Mouse (Mus musculus) liver, embryonic 13.5 days (tissue): Measurements from ENCODE around the gene Nfkbid. TPM values are rescaled to one million over a fixed set of nuclear protein-coding genes. Genes with fewer than 3 reads are reported as not detected.

Experiments used
- ATAC-seq: fragments of 200-750 bp; cut with Nextera tagmentation; 2 replicates; pipeline ENCODE4 v1.8.0; 2017; ENCODE audit warnings: low read depth, mild to moderate bottlenecking, moderate number of reproducible peaks, moderate library complexity
- DNase-seq: peaks from one replicate; pipeline ENCODE4 v3.0.0; 2022
- H3K27ac ChIP-seq: fragments of 300-500 bp; sonication (generic); 2 replicates; pipeline ENCODE4 v1.5.1; 2015; ENCODE audit warnings: moderate library complexity, mild to moderate bottlenecking, inconsistent platforms
- H3K27me3 ChIP-seq: fragments of 300-500 bp; sonication (generic); 2 replicates; pipeline ENCODE4 v1.6.1; 2015; ENCODE audit warnings: mild to moderate bottlenecking, inconsistent platforms
- H3K36me3 ChIP-seq: fragments of 300-500 bp; sonication (generic); 2 replicates; pipeline ENCODE4 v1.6.1; 2015; ENCODE audit warnings: mild to moderate bottlenecking, inconsistent platforms
- H3K4me1 ChIP-seq: fragments of 300-500 bp; sonication (generic); replicated peaks from 2 replicates; pipeline ENCODE4 v1.6.1; 2015; ENCODE audit warnings: inconsistent platforms
- H3K4me2 ChIP-seq: fragments of 300-500 bp; sonication (generic); 2 replicates; pipeline ENCODE4 v1.6.1; 2015; ENCODE audit warnings: inconsistent platforms, mild to moderate bottlenecking, moderate library complexity
- H3K4me3 ChIP-seq: fragments of 300-500 bp; sonication (generic); replicated peaks from 2 replicates; pipeline ENCODE4 v1.5.1; 2015; ENCODE audit warnings: mild to moderate bottlenecking, inconsistent platforms
- H3K9ac ChIP-seq: fragments of 300-500 bp; sonication (generic); 2 replicates; pipeline ENCODE4 v1.6.1; 2015; ENCODE audit warnings: mild to moderate bottlenecking, inconsistent platforms
- H3K9me3 ChIP-seq: fragments of 300-500 bp; sonication (generic); replicated peaks from 2 replicates; pipeline ENCODE4 v1.6.1; 2016; ENCODE audit warnings: inconsistent platforms
- WGBS: fragments of 180-500 bp; shearing (Covaris S2); methylation state at CpG from one replicate; pipeline ENCODE4 v1.1.7; 2015; ENCODE audit not compliant: insufficient replicate concordance; 5-methylcytosine and 5-hydroxymethylcytosine counted together
- polyA plus RNA-seq: library from polyadenylated mRNA; unstranded; fragments of >200 nt; fragmentation: Nextera tagmentation; extraction: Ambion mirVana; gene quantifications from 2 replicates; pipeline ENCODE4 v1.2.1, GENCODE M21; 2015

Nfkbid gene
- polyA plus RNA-seq, 1 experiment from 2014 or later = 1.2 TPM

DNA sequence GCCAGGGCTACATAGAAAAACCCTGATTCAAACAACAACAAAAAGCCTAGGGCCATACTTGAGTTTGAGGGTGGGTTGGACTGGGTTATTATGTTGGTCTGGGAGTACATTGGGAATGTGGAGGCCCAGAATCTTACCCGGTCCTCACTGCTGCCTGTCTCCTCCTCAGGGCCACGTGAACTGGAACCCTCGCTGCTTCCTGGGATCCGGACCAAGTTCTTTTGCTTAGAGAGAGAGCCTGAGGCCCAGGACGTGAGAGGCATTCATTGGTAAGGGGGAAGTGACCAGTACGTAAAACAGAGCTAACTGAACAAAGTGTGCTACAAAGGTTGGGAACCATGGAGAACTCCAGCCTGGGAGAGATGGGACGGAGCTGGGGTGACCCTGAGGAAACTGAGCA lies 28.7 kb downstream of the Nfkbid start:
- Histone ChIP-seq H3K36me3 (no peaks in the 10 kb centered on the region), H3K9me3 (peaks cover 4% of the 10 kb centered on the region; the same call in 1 of the 2 replicates), H3K27ac (no peak overlapping the region), H3K4me1 (peaks cover 16% of the 10 kb centered on the region), H3K4me2 (no peak overlapping the region), H3K27me3 (peaks cover 42% of the 10 kb centered on the region), H3K9ac (no peak overlapping the region), H3K4me3 (no peak overlapping the region)
- DNase-seq (no peak), ATAC-seq (no peak)
- 60% methylated on average over 7 of the region's 7 CpGs for WGBS

DNA sequence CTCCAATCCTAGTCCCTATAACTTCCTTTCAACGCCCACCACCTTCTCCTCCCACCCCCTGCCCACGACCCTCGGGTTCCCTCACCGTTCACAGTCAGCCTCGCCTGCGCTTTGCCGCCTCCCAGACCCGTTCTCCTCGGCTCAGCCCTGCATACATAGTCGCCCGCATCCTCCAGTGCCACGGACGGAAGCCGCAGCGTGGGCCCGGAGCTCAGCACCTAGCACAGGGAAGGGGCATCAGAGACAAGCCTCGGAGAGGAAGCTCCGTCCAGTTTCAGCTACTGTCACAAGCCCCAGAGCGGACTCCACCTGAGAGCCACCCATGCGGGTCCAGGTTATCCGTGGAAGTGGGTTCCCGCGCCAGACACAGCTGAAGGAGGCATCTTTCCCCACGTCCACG lies 31.8 kb downstream of the Nfkbid start:
- no peak overlapping the region for H3K27ac ChIP-seq
- H3K4me2 ChIP-seq = no peak overlapping the region; the same call in 1 of the 2 replicates
- H3K27me3 ChIP-seq = peaks cover 60% of the 10 kb centered on the region
- peak overlapping the region; percentile 21; the same call in 1 of the 2 replicates for H3K4me3 ChIP-seq
- no peak overlapping the region for H3K9ac ChIP-seq
- peaks cover 19% of the 10 kb centered on the region for H3K4me1 ChIP-seq
- DNase-seq = no peak
- no peak for ATAC-seq
- H3K36me3 ChIP-seq = no peaks in the 10 kb centered on the region
- no peaks in the 10 kb centered on the region for H3K9me3 ChIP-seq
- 18% methylated on average over 25 of the region's 25 CpGs for WGBS

DNA sequence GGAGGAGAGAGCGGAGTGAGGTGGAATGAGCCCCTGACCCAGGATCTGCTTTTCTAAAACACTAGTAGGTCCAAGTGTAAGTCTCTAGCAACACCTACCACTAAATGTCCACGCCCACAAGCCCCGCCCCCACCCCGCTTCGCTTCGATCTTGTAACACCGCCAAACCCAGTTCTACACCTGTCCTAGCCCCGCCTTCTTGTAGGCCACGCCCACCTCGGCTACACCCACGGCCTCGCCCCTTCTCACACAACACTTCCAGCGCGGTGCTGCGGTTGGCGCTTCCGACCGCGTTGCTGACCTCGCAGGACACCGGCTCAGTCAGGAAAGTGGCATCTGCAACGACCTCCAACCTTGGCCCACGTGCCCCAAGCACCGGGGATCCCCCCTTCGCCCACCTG lies 32.2 kb downstream of the Nfkbid start:
- Histone ChIP-seq H3K36me3 (no peaks in the 10 kb centered on the region), H3K9ac (no peak overlapping the region)
- peak; percentile 27 for DNase-seq

DNA sequence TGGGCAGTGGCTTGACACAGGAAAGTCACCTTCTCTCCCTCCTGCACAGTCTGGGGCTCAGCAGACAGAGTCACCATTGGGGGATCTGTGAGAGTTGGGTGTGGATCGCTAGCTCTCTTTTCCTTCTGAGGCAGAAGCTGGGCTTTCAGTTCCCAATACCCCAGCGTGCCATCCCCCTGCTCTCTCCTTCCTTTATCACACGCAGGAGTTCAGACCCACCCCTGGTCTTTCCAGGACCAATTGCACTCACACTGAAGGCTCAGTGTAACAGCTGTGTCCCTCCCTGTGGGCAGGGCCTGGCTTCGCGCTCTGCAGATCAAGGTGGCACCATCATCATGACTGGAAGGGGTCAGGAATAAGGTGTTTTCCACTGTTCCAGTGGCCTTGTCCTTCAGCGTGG lies 32.7 kb downstream of the Nfkbid start:
- 0 out of 2 replicates have a peak, but pooled peaks have one; percentile 26 for ATAC-seq
- no peak overlapping the region for H3K27ac ChIP-seq
- no peaks in the 10 kb centered on the region for H3K36me3 ChIP-seq
- WGBS = 10% methylated on average over 6 of the region's 6 CpGs
- peaks cover 19% of the 10 kb centered on the region for H3K4me1 ChIP-seq
- peaks cover 70% of the 10 kb centered on the region for H3K27me3 ChIP-seq
- peak overlapping the region; percentile 21; the same call in 1 of the 2 replicates for H3K4me3 ChIP-seq
- DNase-seq = no peak
- peak overlapping the region; percentile 43 for H3K4me2 ChIP-seq
- H3K9me3 ChIP-seq = no peaks in the 10 kb centered on the region
- no peak overlapping the region for H3K9ac ChIP-seq

More for the DNA sequence above, 32.2 kb downstream of the Nfkbid start:
- H3K9me3 ChIP-seq = no peaks in the 10 kb centered on the region
- peak overlapping the region; percentile 43 for H3K4me2 ChIP-seq
- no peak overlapping the region for H3K27ac ChIP-seq
- peaks cover 65% of the 10 kb centered on the region for H3K27me3 ChIP-seq
- peaks cover 19% of the 10 kb centered on the region for H3K4me1 ChIP-seq
- peak overlapping the region; percentile 21; the same call in 1 of the 2 replicates for H3K4me3 ChIP-seq
- 2% methylated on average over 25 of the region's 25 CpGs for WGBS
- peak; percentile 50; the same call in 1 of the 2 replicates for ATAC-seq

DNA sequence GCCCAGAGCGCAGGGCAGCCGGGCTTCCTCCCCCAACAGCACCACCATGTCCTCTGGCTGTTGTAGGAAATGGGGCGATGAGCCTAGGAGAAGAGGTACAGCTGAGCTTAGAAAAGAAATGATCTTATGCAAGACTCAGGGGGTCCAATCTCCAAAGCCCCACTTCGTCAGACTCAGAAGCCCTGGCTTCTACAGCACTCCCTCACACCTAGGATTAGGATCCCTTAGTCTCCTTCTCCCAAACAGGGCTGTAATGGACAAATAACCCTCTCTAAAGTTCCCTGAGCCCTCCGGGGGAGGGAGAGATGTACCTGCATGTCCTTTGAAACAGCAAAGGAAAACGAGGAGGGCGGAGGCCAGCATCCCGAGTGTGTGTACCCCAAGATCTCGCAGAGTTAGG lies 35.0 kb downstream of the Nfkbid start:
- no peak overlapping the region for H3K4me3 ChIP-seq
- ATAC-seq (no peak), DNase-seq (no peak)
- H3K9ac ChIP-seq = no peak overlapping the region
- H3K9me3 ChIP-seq = no peaks in the 10 kb centered on the region
- WGBS = 3% methylated on average over 9 of the region's 9 CpGs
- no peak overlapping the region for H3K27ac ChIP-seq
- H3K4me2 ChIP-seq = no peak overlapping the region
- peaks cover 19% of the 10 kb centered on the region for H3K4me1 ChIP-seq
- no peaks in the 10 kb centered on the region for H3K36me3 ChIP-seq
- peaks cover 92% of the 10 kb centered on the region for H3K27me3 ChIP-seq

DNA sequence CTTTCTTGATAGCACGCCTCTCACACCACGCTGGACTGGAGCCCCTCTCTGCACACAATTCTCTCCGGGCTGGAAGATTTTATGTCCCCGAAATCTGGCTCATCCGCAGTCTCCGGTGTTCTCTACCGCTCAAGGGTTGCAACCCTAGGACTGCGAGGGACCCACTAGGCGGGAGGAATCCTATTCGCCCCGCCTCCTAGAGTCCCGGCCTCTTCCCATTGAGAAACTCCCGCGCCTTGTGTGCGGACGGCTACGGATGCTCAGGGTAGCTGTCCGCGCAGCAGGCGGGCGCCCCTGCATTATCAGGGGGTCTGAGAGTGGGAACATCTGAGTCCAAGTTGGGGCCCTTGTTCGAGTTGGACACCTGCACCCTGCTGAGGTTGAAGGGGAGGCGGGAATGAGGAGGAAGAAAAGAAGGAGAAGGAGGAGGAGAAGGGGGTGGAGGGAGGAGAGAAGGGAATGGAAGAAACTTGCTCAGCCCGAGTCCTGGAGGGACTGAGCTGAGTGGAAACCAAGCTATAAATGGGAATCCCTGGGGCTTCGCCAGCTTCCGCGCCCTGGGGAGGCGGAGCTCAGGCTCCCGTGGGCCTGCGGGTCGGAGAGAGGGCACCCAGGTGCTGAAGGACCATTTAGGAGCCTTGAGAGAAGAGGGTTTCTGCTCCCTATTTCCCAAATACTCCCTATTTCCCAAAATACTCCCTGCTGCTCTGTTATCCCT lies 35.5 kb downstream of the Nfkbid start:
- no peak for ATAC-seq
- no peaks in the 10 kb centered on the region for H3K9me3 ChIP-seq
- no peak overlapping the region for H3K4me3 ChIP-seq
- WGBS = 4% methylated on average over 31 of the region's 31 CpGs
- H3K27ac ChIP-seq = no peak overlapping the region
- H3K9ac ChIP-seq = no peak overlapping the region
- H3K4me2 ChIP-seq = no peak overlapping the region
- no peak for DNase-seq
- H3K4me1 ChIP-seq = peaks cover 19% of the 10 kb centered on the region
- no peaks in the 10 kb centered on the region for H3K36me3 ChIP-seq
- peaks cover 93% of the 10 kb centered on the region for H3K27me3 ChIP-seq

DNA sequence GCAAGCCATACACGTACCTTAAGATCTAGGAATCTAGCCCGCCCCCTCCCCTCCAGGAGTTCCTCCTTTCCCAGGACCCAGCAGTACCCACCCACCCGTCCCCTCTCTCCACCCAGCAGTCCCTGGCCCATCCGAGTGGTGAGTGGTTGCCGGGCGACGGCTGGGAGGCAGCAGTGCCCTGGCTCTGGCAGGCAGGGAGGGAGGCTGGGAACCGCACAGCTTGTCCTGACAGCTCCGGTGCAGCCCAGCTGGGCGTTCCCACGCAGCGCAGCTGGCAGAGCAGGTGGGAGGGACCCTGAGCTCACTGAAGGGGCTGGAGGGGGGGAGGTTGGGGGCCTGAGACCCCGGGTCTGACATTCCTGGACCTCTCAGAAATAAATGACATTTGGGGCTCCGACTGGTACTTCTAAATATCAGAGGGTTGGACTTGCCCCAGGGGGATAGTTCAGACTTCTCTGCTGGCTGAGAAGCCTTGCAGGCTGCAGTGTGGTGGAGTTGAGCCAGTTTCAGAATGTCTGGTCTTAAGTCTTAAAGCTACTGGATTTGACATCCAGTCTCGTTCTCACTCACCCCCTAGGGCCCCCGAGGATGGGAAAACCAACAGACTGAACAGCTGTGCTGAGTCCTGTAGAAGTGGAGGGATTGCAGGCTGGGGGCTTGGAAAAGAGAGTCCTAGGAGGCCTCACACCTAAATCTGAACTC lies 36.2 kb downstream of the Nfkbid start, which contains the start of the genes Kirrel2 and Nphs1:
Gene Kirrel2, minus strand, starts transcription at position 62 of the 702 bp plus-strand sequence.
Gene Nphs1, plus strand, starts transcription at position 687 of the 702 bp plus-strand sequence.
- ATAC-seq (no peak), DNase-seq (no peak)
- Histone ChIP-seq H3K4me1 (peaks cover 19% of the 10 kb centered on the region), H3K36me3 (no peaks in the 10 kb centered on the region), H3K27me3 (peaks cover 94% of the 10 kb centered on the region), H3K4me2 (no peak within 1 kb of the TSS), H3K27ac (no peak within 1 kb of the TSS), H3K9me3 (no peaks in the 10 kb centered on the region), H3K9ac (no peak within 1 kb of the TSS), H3K4me3 (no peak within 1 kb of the TSS)
- 7% methylated on average over 16 of the region's 16 CpGs for WGBS

DNA sequence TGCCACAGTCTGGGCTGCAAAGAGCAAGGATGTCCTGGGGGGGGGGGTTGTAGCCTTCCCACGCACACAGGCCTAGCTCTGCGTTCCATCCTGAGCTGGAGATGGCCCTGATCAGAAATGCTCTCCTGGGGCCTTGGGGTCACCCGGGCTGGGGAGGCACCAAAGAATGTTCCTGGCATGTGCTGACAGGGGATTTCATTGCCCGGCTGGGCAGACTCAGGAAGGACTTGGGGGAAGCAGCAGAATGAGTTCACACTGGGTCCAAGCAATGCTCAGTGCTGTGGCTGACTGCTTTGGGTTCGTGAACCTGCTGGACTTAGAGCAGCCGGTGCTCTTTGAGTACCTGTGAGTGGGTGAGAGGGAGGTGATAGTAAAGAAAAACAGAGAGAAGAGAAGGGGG lies 38.0 kb downstream of the Nfkbid start:
- no peaks in the 10 kb centered on the region for H3K36me3 ChIP-seq
- 36% methylated on average over 6 of the region's 6 CpGs for WGBS
- H3K27me3 ChIP-seq = peaks cover 94% of the 10 kb centered on the region
- no peak overlapping the region for H3K9ac ChIP-seq
- H3K4me2 ChIP-seq = no peak overlapping the region
- no peak overlapping the region for H3K4me3 ChIP-seq
- H3K27ac ChIP-seq = no peak overlapping the region
- no peak for ATAC-seq
- no peaks in the 10 kb centered on the region for H3K9me3 ChIP-seq
- no peak for DNase-seq
- H3K4me1 ChIP-seq = peaks cover 7% of the 10 kb centered on the region; the same call in 1 of the 2 replicates

DNA sequence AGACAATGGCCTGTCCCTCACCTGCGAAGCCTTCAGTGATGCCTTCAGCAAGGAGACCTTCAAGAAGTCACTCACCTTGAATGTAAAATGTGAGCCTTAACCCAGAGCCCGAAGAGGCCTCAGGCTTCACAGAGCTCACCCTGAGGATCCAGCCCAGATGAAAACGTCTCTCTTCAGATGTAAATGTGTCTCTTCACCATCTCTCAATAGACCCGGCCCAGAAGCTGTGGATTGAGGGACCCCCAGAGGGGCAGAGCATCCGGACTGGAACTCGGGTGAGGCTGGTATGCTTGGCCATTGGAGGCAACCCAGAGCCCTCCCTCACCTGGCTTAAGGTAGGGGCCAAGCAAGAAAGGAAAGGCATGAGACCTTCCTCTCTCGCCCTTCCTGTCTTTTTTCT lies 42.0 kb downstream of the Nfkbid start:
- Histone ChIP-seq H3K9me3 (no peaks in the 10 kb centered on the region), H3K4me1 (no peaks in the 10 kb centered on the region; the same call in 1 of the 2 replicates), H3K4me3 (no peak overlapping the region), H3K27me3 (peaks cover 91% of the 10 kb centered on the region), H3K27ac (no peak overlapping the region), H3K4me2 (no peak overlapping the region), H3K36me3 (no peaks in the 10 kb centered on the region), H3K9ac (no peak overlapping the region)
- no peak for DNase-seq
- WGBS = 21% methylated on average over 7 of the region's 7 CpGs
- ATAC-seq = no peak

DNA sequence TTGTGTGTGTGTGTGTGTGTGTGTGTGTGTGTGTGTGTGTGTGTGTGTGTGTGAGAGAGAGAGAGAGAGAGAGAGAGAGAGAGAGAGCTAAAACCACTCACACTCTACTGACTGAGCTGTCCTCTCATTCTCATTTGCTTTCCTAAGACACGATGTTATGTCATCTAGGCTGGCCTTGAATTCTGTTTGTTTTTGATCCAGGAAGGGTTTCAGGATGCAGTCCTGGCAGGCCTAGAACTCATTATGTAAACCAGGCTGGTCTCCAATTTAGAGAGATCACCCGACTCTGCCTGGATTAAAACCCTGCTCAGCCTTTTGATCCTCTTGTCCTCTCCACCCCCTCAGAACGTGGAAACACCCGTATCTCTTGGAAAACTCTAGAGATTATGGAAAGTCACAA lies 42.5 kb downstream of the Nfkbid start:
- 27% methylated on average over 4 of the region's 4 CpGs for WGBS
- ATAC-seq = no peak
- H3K9me3 ChIP-seq = no peaks in the 10 kb centered on the region

DNA sequence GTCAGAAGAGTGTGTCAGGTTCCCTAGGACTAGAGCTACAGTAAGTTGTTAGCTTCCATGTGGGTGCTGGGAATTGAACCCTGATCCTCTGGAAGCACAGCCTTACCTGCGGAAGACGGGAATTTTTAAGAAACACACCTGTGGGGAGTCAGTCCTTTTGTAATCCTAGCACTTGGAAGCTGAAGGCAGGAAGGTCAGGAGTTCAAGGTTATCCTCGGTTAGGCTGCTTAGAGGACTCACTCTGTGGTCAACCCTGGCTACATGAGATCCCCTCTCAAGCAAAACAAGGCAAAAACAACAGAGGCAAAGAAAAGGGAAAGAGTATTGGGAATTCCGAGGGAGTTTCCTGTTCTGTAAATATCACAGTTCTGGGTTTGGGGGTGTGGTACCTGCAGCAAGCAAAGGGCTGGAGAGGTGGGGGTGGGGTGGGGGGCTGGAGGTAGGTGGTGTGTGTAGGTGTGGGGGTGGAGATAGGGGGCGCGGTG lies 43.3 kb downstream of the Nfkbid start:
- Histone ChIP-seq H3K4me3 (no peak overlapping the region), H3K27me3 (peaks cover 78% of the 10 kb centered on the region), H3K9ac (no peak overlapping the region), H3K9me3 (no peaks in the 10 kb centered on the region), H3K4me1 (no peaks in the 10 kb centered on the region; the same call in 1 of the 2 replicates), H3K36me3 (no peaks in the 10 kb centered on the region), H3K4me2 (no peak overlapping the region), H3K27ac (no peak overlapping the region)
- 15% methylated on average over 6 of the region's 6 CpGs for WGBS
- ATAC-seq (no peak), DNase-seq (no peak)

More for the DNA sequence above, 42.5 kb downstream of the Nfkbid start:
- Histone ChIP-seq H3K4me1 (no peaks in the 10 kb centered on the region; the same call in 1 of the 2 replicates), H3K9ac (no peak overlapping the region), H3K4me2 (no peak overlapping the region), H3K4me3 (no peak overlapping the region), H3K36me3 (no peaks in the 10 kb centered on the region), H3K27ac (no peak overlapping the region), H3K27me3 (peaks cover 87% of the 10 kb centered on the region)
- DNase-seq = no peak
